Mouse (Mus musculus): ENCODE measurements around the gene Vmn1r104. TPM values are rescaled to one million over a fixed set of nuclear protein-coding genes. Genes with fewer than 3 reads are reported as not detected.
"Not testable (repeated sequence)": the region's sequence is repeated elsewhere in the genome, so short reads cannot be mapped to it uniquely, and the experiment has no call there.

Vmn1r104 gene
- polyA plus RNA-seq (2014; fragmentation: Nextera tagmentation; extraction: Ambion mirVana) = not detected in 2 replicates

DNA sequence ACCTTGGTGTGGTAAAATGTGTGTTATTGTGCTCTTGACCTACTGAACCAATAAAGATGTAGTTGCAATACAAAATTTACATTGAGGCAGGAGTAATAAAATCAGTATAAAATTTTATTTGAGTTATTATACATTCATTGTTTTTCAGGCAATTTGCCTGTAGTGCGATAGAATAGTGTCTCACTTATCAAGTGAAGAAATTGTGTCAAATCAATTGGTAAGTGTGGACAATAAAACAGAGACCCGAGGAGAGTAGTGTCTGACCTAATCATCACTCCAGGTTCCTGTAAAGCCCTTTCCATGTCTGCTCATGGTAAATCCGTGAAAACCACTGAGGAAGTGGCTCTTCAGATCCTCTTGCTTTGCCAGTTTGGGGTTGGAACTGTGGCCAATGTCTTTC is at the start of gene Vmn1r104:
Vmn1r104 (plus strand) TSS at position 301 of the 400 bp plus-strand sequence.
- not testable (repeated sequence) for H3K27ac ChIP-seq (ENCODE audit: low read depth); H3K27me3 ChIP-seq (ENCODE audit: insufficient read depth, low read length); H3K4me2 ChIP-seq; H3K9ac ChIP-seq; H3K9me3 ChIP-seq (ENCODE audit: low read depth, low read length); H3K4me3 ChIP-seq (ENCODE audit: low read depth, low read length); DNase-seq; H3K36me3 ChIP-seq (ENCODE audit: insufficient read depth); H3K4me1 ChIP-seq (ENCODE audit: insufficient read depth); ATAC-seq (ENCODE audit: insufficient read depth)
- no CpG with 5 or more reads among the region's 3 CpGs for WGBS

DNA sequence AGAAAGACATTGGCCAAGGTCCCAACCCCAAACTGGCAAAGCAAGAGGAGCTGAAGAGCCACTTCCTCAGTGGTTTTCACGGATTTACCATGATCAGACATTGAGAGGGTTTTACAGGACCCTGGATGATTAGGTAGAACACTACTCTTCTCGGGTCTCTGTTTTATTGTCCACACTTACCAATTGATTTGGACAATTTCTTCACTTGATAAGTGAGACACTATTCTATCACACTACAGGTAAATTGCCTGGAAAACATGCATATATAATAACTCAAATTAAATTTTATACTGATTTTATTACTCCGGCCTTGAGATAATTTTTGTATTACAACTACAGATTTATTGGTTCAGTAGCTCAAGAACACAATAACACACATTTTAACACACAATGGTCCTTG is 23.2 kb upstream of the Vmn1r104 start, which contains the start of gene Vmn1r103:
Vmn1r103 (minus strand) TSS at position 101 of the 400 bp plus-strand sequence.
- not testable (repeated sequence) for DNase-seq; H3K9me3 ChIP-seq (ENCODE audit: low read depth, low read length); H3K4me1 ChIP-seq (ENCODE audit: insufficient read depth); H3K9ac ChIP-seq; H3K27ac ChIP-seq (ENCODE audit: low read depth); H3K4me3 ChIP-seq (ENCODE audit: low read depth, low read length); ATAC-seq (ENCODE audit: insufficient read depth); H3K4me2 ChIP-seq; H3K27me3 ChIP-seq (ENCODE audit: insufficient read depth, low read length); H3K36me3 ChIP-seq (ENCODE audit: insufficient read depth)
- WGBS = no CpG with 5 or more reads among the region's 3 CpGs

DNA sequence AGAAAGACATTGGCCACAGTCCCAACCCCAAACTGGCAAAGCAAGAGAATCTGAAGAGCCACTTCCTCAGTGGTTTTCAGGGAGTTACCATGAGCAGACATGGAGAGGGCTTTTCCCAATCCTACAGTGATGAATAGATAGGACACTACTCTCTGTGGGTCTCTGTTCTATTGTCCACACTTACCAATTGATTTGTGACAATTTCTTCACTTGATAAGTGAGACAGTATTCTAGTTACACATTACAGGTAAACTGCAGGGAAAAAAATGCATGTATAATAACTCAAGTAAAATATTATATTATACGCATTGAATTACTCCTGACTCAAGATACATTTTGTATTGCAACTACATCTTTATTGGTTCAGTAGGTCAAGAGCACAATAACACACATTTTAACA is 12.0 kb downstream of the Vmn1r104 start, which contains the start of gene Gm5726:
Gm5726 (minus strand) TSS at position 101 of the 400 bp plus-strand sequence.
- not testable (repeated sequence) for DNase-seq; H3K9ac ChIP-seq; H3K4me2 ChIP-seq; H3K4me3 ChIP-seq (ENCODE audit: low read depth, low read length); H3K4me1 ChIP-seq (ENCODE audit: insufficient read depth); H3K27ac ChIP-seq (ENCODE audit: low read depth); ATAC-seq (ENCODE audit: insufficient read depth); H3K27me3 ChIP-seq (ENCODE audit: insufficient read depth, low read length); H3K36me3 ChIP-seq (ENCODE audit: insufficient read depth); H3K9me3 ChIP-seq (ENCODE audit: low read depth, low read length)
- no CpG with 5 or more reads among the region's 1 CpGs for WGBS

DNA sequence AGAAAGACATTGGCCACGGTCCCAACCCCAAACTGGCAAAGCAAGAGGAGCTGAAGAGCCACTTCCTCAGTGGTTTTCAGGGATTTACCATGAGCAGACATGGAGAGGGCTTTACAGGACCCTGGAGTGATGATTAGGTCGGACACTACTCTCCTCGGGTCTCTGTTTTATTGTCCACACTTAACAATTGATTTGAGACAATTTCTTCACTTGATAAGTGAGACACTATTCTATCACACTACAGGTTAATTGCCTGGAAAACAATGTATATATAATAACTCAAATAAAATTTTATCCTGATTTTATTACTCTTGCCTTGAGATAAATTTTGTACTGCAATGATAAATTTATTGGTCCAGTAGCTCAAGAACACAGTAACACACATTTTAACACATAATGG is 42.5 kb downstream of the Vmn1r104 start, which contains the start of gene Gm4141:
Gm4141 (minus strand) TSS at position 101 of the 400 bp plus-strand sequence.
- not testable (repeated sequence) for H3K36me3 ChIP-seq (ENCODE audit: insufficient read depth); H3K27me3 ChIP-seq (ENCODE audit: insufficient read depth, low read length); DNase-seq; H3K9ac ChIP-seq; H3K4me3 ChIP-seq (ENCODE audit: low read depth, low read length); H3K4me2 ChIP-seq; H3K27ac ChIP-seq (ENCODE audit: low read depth); H3K9me3 ChIP-seq (ENCODE audit: low read depth, low read length); H3K4me1 ChIP-seq (ENCODE audit: insufficient read depth); ATAC-seq (ENCODE audit: insufficient read depth)
- WGBS = no CpG with 5 or more reads among the region's 3 CpGs

Other genes with a start within 250 kb of the Vmn1r104 start
- gene Gm4133, start 199.8 kb upstream of the Vmn1r104 start, polyA plus RNA-seq (2014; fragmentation: Nextera tagmentation; extraction: Ambion mirVana) = not detected in 2 replicates
- gene Gm5728, start 158.4 kb upstream of the Vmn1r104 start, polyA plus RNA-seq (2014; fragmentation: Nextera tagmentation; extraction: Ambion mirVana) = not detected in 2 replicates
- gene Vmn1r100, start 115.9 kb upstream of the Vmn1r104 start, polyA plus RNA-seq (2014; fragmentation: Nextera tagmentation; extraction: Ambion mirVana) = not detected in 2 replicates
- gene Vmn1r101, start 91.2 kb upstream of the Vmn1r104 start, polyA plus RNA-seq (2014; fragmentation: Nextera tagmentation; extraction: Ambion mirVana) = not detected in 2 replicates
- gene Gm10670, start 58.9 kb upstream of the Vmn1r104 start, polyA plus RNA-seq (2014; fragmentation: Nextera tagmentation; extraction: Ambion mirVana) = not detected in 2 replicates
- gene Vmn1r103, start 23.3 kb upstream of the Vmn1r104 start, polyA plus RNA-seq (2014; fragmentation: Nextera tagmentation; extraction: Ambion mirVana) = not detected in 2 replicates
- gene Gm5726, start 11.9 kb downstream of the Vmn1r104 start, polyA plus RNA-seq (2014; fragmentation: Nextera tagmentation; extraction: Ambion mirVana) = not detected in 2 replicates
- gene Gm4141, start 42.4 kb downstream of the Vmn1r104 start, polyA plus RNA-seq (2014; fragmentation: Nextera tagmentation; extraction: Ambion mirVana) = not detected in 2 replicates
- gene Gm4513, start 65.2 kb downstream of the Vmn1r104 start, polyA plus RNA-seq (2014; fragmentation: Nextera tagmentation; extraction: Ambion mirVana) = not detected in 2 replicates
- not detected in 2 replicates for gene Vmn1r107, start 135.1 kb downstream of the Vmn1r104 start, polyA plus RNA-seq (2014; fragmentation: Nextera tagmentation; extraction: Ambion mirVana)
- gene Vmn1r111, start 169.4 kb downstream of the Vmn1r104 start, polyA plus RNA-seq (2014; fragmentation: Nextera tagmentation; extraction: Ambion mirVana) = not detected in 2 replicates
- not detected in 2 replicates for gene Gm10668, start 196.8 kb downstream of the Vmn1r104 start, polyA plus RNA-seq (2014; fragmentation: Nextera tagmentation; extraction: Ambion mirVana)
- not detected in 2 replicates for gene Vmn1r112, start 237.3 kb downstream of the Vmn1r104 start, polyA plus RNA-seq (2014; fragmentation: Nextera tagmentation; extraction: Ambion mirVana)

All from lung, embryonic 14.5 days (tissue).